In the genomic region with DNA sequence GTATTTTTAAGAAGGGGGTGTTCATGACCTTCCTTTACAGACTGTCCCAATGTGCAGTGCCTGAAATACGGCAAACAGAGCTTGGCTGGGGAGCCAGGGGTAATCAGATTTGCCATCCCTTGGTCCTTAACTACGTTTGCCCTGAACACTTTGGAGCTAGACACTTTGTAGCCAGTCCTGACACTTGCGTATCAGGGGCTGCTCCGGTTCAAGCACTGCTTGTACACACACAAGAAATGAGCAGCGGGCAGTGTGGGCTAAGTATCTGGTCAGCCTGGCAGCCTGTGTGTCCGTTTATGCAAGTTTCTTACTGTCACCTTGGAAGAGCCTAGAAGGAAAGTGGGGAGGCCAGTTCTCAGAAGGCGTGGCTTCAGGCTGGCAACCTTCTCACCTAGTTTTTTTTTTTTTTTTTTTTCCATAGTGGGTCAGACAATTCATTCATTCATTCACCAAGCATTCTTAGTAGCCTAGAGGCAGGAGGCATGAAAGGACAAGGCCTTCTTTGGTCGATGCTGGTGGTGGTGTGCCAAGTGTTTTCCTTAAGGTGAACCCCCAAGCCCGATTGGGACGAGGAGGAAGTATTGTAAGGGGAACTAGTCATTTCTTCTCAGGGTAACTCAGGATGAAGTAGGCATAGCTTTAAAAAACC, we compare ENCODE assay signal across 8 mouse cellular contexts. TPM values are rescaled to one million over a fixed set of nuclear protein-coding genes. Genes with fewer than 3 reads are reported as not detected.
DNase-seq lines count a peak whose midpoint lies in the region; ATAC-seq and TF ChIP-seq lines count a peak whose summit lies in the region.

No protein-coding gene starts in this region.

- TF ChIP-seq CTCF in lung, embryonic 14.5 days (IDR thresholded peaks at IDR 0.05; ENCODE audit: low read depth): no peak
- no peak for TF ChIP-seq CTCF in stomach, postnatal 0 days (IDR thresholded peaks at IDR 0.05; ENCODE audit: low read depth)

- peak overlapping the region; percentile 80 for H3K4me2 ChIP-seq in hindbrain, embryonic 11.5 days (replicated peaks; ENCODE audit: low read depth, low read length)
- peak overlapping the region; percentile 90 for H3K4me2 ChIP-seq in lung, embryonic 14.5 days
- peak overlapping the region; percentile 82 for H3K4me2 ChIP-seq in stomach, postnatal 0 days (replicated peaks; ENCODE audit: low read depth)

- no peak for ATAC-seq in erythroblast, adult 5-6 weeks (replicated peaks; ENCODE audit: low FRiP score, poor library complexity, severe bottlenecking)
- no peak for ATAC-seq in hindbrain, embryonic 11.5 days (ENCODE audit: low FRiP score)
- ATAC-seq in lung, embryonic 14.5 days (ENCODE audit: insufficient read depth): no peak
- ATAC-seq in stomach, postnatal 0 days (ENCODE audit: low FRiP score, low TSS enrichment): no peak

- DNase-seq in hindbrain, embryonic 11.5 days (ENCODE audit: low spot score): peak; percentile 16
- DNase-seq in lung, embryonic 14.5 days: peak; percentile 30
- peak; percentile 40 for DNase-seq in stomach, postnatal 0 days (ENCODE audit: low spot score)
- no peak for DNase-seq in gastrocnemius, postnatal 10 days
- no peak for DNase-seq in left cerebral cortex, adult 8-10 months (ENCODE audit: low spot score in 2 of 2)

- peak overlapping the region; percentile 77 for H3K4me3 ChIP-seq in erythroblast, embryonic 14.5 days (replicated peaks)
- peak overlapping the region; percentile 99 for H3K4me3 ChIP-seq in brown adipose tissue, adult 24 weeks (ENCODE audit: insufficient read depth, low read depth, low read length)
- H3K4me3 ChIP-seq in hindbrain, embryonic 11.5 days (ENCODE audit: low read depth, low read length): peak overlapping the region; percentile 78; the same call in 1 of the 2 replicates
- H3K4me3 ChIP-seq in lung, embryonic 14.5 days (ENCODE audit: low read depth, low read length): peak overlapping the region; percentile 73
- H3K4me3 ChIP-seq in stomach, postnatal 0 days (ENCODE audit: low read depth, low read length): peak overlapping the region; percentile 72

- H3K4me1 ChIP-seq in erythroblast, embryonic 14.5 days (ENCODE audit: control insufficient read depth): peaks cover 53% of the 10 kb centered on the region
- peaks cover 5% of the 10 kb centered on the region for H3K4me1 ChIP-seq in brown adipose tissue, adult 24 weeks (ENCODE audit: control insufficient read depth, insufficient read depth, insufficient read length, low read length)
- H3K4me1 ChIP-seq in hindbrain, embryonic 11.5 days (replicated peaks; ENCODE audit: control insufficient read depth, insufficient read depth, low read length): no peaks in the 10 kb centered on the region
- peaks cover 5% of the 10 kb centered on the region; the same call in 1 of the 2 replicates for H3K4me1 ChIP-seq in lung, embryonic 14.5 days (ENCODE audit: insufficient read depth)
- H3K4me1 ChIP-seq in stomach, postnatal 0 days (replicated peaks; ENCODE audit: control insufficient read depth, insufficient read depth): no peaks in the 10 kb centered on the region

- H3K9me3 ChIP-seq in erythroblast, embryonic 14.5 days (ENCODE audit: control insufficient read depth, low read length): no peaks in the 10 kb centered on the region
- H3K9me3 ChIP-seq in hindbrain, embryonic 11.5 days (ENCODE audit: control insufficient read depth, low read length): no peaks in the 10 kb centered on the region
- H3K9me3 ChIP-seq in lung, embryonic 14.5 days (ENCODE audit: low read depth, low read length): no peaks in the 10 kb centered on the region
- H3K9me3 ChIP-seq in stomach, postnatal 0 days (ENCODE audit: control insufficient read depth, low read length): no peaks in the 10 kb centered on the region

- WGBS in hindbrain, embryonic 11.5 days: 54% methylated on average over 10 of the region's 10 CpGs
- WGBS in lung, embryonic 14.5 days: 40% methylated on average over 10 of the region's 10 CpGs
- 51% methylated on average over 10 of the region's 10 CpGs for WGBS in stomach, postnatal 0 days

- no peak overlapping the region; the same call in 1 of the 2 replicates for H3K9ac ChIP-seq in hindbrain, embryonic 11.5 days (ENCODE audit: low read depth, low read length)
- H3K9ac ChIP-seq in lung, embryonic 14.5 days: peak overlapping the region; percentile 87
- peak overlapping the region; percentile 78 for H3K9ac ChIP-seq in stomach, postnatal 0 days (ENCODE audit: low read length)

- no peak for TF ChIP-seq EP300 in stomach, postnatal 0 days (optimal IDR thresholded peaks at IDR 0.05)

- H3K27ac ChIP-seq in brown adipose tissue, adult 24 weeks (replicated peaks; ENCODE audit: low read depth, low read length): peak overlapping the region; percentile 68
- no peak overlapping the region for H3K27ac ChIP-seq in hindbrain, embryonic 11.5 days (ENCODE audit: low read depth, low read length)
- peak overlapping the region; percentile 98 for H3K27ac ChIP-seq in lung, embryonic 14.5 days (ENCODE audit: low read depth)
- H3K27ac ChIP-seq in stomach, postnatal 0 days (replicated peaks): peak overlapping the region; percentile 96

- peaks cover 19% of the 10 kb centered on the region for H3K36me3 ChIP-seq in erythroblast, embryonic 14.5 days (ENCODE audit: control insufficient read depth)
- H3K36me3 ChIP-seq in hindbrain, embryonic 11.5 days (ENCODE audit: control insufficient read depth, insufficient read depth, low read length): no peaks in the 10 kb centered on the region
- H3K36me3 ChIP-seq in lung, embryonic 14.5 days (ENCODE audit: insufficient read depth): peaks cover 7% of the 10 kb centered on the region; the same call in 1 of the 2 replicates
- H3K36me3 ChIP-seq in stomach, postnatal 0 days (ENCODE audit: control insufficient read depth, insufficient read depth, low read length): no peaks in the 10 kb centered on the region

- no peaks in the 10 kb centered on the region for H3K27me3 ChIP-seq in erythroblast, embryonic 14.5 days (ENCODE audit: control insufficient read depth)
- no peaks in the 10 kb centered on the region for H3K27me3 ChIP-seq in hindbrain, embryonic 11.5 days (ENCODE audit: control insufficient read depth, insufficient read depth, low read length)
- no peaks in the 10 kb centered on the region for H3K27me3 ChIP-seq in lung, embryonic 14.5 days (ENCODE audit: insufficient read depth, low read length)
- no peaks in the 10 kb centered on the region for H3K27me3 ChIP-seq in stomach, postnatal 0 days (ENCODE audit: control insufficient read depth, insufficient read depth, low read length)

RNA-seq across cellular contexts. Expression of a gene that starts 8.3 kb away (rescaled TPM):
- 0.13 and 0.26 TPM in 2 replicates for polyA plus RNA-seq in erythroblast, embryonic 14.5 days (2012)
- 1.3 TPM in 1 of 2 replicates, not detected in the other for total RNA-seq in erythroblast, adult 5-6 weeks (2015; ENCODE audit: low replicate concordance)
- 1.4 and 5.2 TPM in 2 replicates for total RNA-seq in erythroblast, adult 5-6 weeks (2017; ENCODE audit: low replicate concordance)
- not detected in 2 replicates for polyA plus RNA-seq in brown adipose tissue, adult 24 weeks (2012; ENCODE audit: insufficient read depth, insufficient read length, missing spikeins)
- 0.56 and 1.1 TPM in 2 replicates for polyA plus RNA-seq in hindbrain, embryonic 11.5 days (2014; fragmentation: Nextera tagmentation; extraction: Ambion mirVana)
- polyA plus RNA-seq in lung, embryonic 14.5 days (2014; fragmentation: Nextera tagmentation; extraction: Ambion mirVana): 0.43 and 0.50 TPM in 2 replicates
- polyA plus RNA-seq in stomach, postnatal 0 days (2015; fragmentation: Nextera tagmentation; extraction: Ambion mirVana): 0.36 and 0.38 TPM in 2 replicates
- 1 to 10 TPM in 1 of 2 experiments, under 1 TPM in 1; 0.78 to 2.3 TPM for total RNA-seq in gastrocnemius, postnatal 10 days (2021)
- total RNA-seq in left cerebral cortex, adult 8-10 months (2022): 1 to 10 TPM; 1.4 to 2.1 (median 1.8) TPM

RNA-seq across cellular contexts. Expression of a gene that starts 24.4 kb away (rescaled TPM):
- polyA plus RNA-seq in erythroblast, embryonic 14.5 days (2012): 7.5 and 8.7 TPM in 2 replicates
- 12.1 and 20.9 TPM in 2 replicates for total RNA-seq in erythroblast, adult 5-6 weeks (2015; ENCODE audit: low replicate concordance)
- total RNA-seq in erythroblast, adult 5-6 weeks (2017; ENCODE audit: low replicate concordance): 18.0 and 25.3 TPM in 2 replicates
- polyA plus RNA-seq in brown adipose tissue, adult 24 weeks (2012; ENCODE audit: insufficient read depth, insufficient read length, missing spikeins): 44.0 and 50.3 TPM in 2 replicates
- polyA plus RNA-seq in hindbrain, embryonic 11.5 days (2014; fragmentation: Nextera tagmentation; extraction: Ambion mirVana): 170 and 196 TPM in 2 replicates
- polyA plus RNA-seq in lung, embryonic 14.5 days (2014; fragmentation: Nextera tagmentation; extraction: Ambion mirVana): 151 and 163 TPM in 2 replicates
- polyA plus RNA-seq in stomach, postnatal 0 days (2015; fragmentation: Nextera tagmentation; extraction: Ambion mirVana): 61.9 TPM in 2 replicates
- 10 to 100 TPM; 30.6 to 35.2 TPM for total RNA-seq in gastrocnemius, postnatal 10 days (2021)
- 10 to 100 TPM; 44.4 to 54.4 (median 51.4) TPM for total RNA-seq in left cerebral cortex, adult 8-10 months (2022)

Comparison
In these comparisons a context has a peak if more than half of its experiments do, and no peak if none do; other contexts are left out.
1. DNase-seq: peak in hindbrain, embryonic 11.5 days (single experiment), lung, embryonic 14.5 days (single experiment) and stomach, postnatal 0 days (single experiment); none in gastrocnemius, postnatal 10 days (single experiment) and left cerebral cortex, adult 8-10 months (0 of 2).
2. Peak in every context shown above with its lines, with median percentiles within 50 percentile points of each other: H3K4me3 ChIP-seq and H3K4me2 ChIP-seq.